Mouse (Mus musculus): Measurements from ENCODE around the gene Snx18. TPM values are rescaled to one million over a fixed set of nuclear protein-coding genes. Genes with fewer than 3 reads are reported as not detected.

The Snx18 gene
- total and polyA plus RNA-seq, 3 experiments, result 6.4 to 12.6 (median 9.1) TPM

DNA sequence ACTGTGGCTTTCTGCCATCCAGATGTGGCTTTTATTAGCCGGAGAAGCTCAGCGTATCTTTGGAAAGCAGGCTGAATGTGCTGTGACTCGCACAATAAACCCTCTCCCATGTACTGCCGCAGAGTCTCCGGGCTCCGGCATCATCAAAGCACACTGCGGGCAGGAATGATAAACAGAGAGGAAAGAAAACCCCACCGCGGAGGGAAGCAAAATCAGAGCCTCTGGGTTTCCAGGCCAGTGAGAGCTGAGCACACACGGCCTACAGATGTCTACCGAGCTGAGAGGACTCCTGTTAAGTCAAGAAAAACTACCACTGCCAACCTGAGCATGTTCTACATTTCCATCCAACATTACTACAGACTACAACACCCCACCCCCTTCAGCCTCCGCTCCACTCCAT is 5.0 kb downstream of the Snx18 start (continued):
- TF ChIP-seq MEF2A (IDR thresholded peaks at IDR 0.05; ENCODE audit: borderline replicate concordance, low read depth, low read length) (no peak), MAX (IDR thresholded peaks at IDR 0.05; ENCODE audit: low read length) (no peak), CTCF (conservative IDR thresholded peaks at IDR 0.05 in 1 of 2, IDR thresholded peaks at IDR 0.05 in 1 of 2; ENCODE audit: low read depth in 2 of 2, low read length in 2 of 2) (no peak), TBP (conservative IDR thresholded peaks at IDR 0.05; ENCODE audit: low read depth, low read length) (no peak)

DNA sequence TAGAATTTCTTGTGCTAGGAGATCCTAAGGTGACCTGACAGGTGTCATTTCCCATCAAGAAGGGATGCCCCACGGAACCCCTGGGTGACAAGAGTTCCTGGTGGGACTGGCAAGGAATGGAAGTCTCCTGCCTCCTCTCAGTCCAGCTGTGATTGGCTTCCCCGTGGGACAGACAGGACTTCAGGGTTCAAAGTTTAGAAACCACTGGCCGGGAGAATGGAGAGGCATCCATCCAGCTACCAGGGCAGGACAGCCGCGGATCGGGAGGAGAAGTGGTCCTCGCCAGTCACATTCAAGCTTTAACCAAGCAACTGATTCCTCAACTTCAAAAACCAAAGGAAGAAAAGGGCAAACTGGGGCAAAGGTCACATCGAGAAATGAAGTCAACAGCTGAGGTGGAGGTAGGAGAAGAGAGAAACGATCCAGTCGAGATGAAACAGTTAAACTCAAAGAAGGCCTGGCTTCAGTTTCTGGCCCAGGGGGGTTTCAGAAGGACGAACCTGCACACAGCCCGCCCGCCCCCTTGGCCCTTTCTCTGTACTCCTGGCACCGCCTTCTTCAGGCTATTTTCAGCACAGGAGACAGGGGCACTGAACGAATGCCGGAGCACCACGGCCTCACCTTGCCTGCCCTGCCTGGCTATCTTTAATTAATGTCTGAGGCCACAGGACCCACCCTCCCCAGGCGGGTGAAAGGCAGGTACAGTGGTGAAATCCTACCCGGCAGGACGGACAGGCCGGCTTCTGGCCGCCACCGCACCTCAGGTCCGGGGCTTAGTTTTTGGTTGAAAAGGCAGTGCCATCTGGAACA is 6.0 kb downstream of the Snx18 start:
- in situ Hi-C loops (cut with MboI; ENCODE audit: low pct_ligation_motif_present, low pct_unique_long_range_greater_than_20kb, low sequenced_read_pairs) (loop anchor here (10.0 kb wide), 1 partner anchor 268 kb away; no protein-coding TSS in a partner anchor), dilution Hi-C loops (cut with MboI; ENCODE audit: extremely low pct_ligation_motif_present, extremely low pct_unique_long_range_greater_than_20kb, low sequenced_read_pairs) (no loop called here)
- Histone ChIP-seq H3K79me2 (replicated peaks; ENCODE audit: control insufficient read depth, extremely low read depth, insufficient read depth, poor library complexity, severe bottlenecking) (peaks cover 19% of the 10 kb centered on the region), H3K36me3 (replicated peaks in 1 of 2; ENCODE audit: control insufficient read depth in 1 of 2, insufficient read depth in 1 of 2, low read length in 1 of 2) (peaks cover 0 to 39% of the 10 kb centered on the region in 2 experiments), H3K27ac (ENCODE audit: insufficient read depth, low read depth) (no peak overlapping the region), H3K9me3 (replicated peaks; ENCODE audit: low read length) (peaks cover 7% of the 10 kb centered on the region), H3K4me1 (ENCODE audit: control insufficient read depth in 1 of 2, insufficient read depth in 2 of 2) (peaks cover 31 to 87% of the 10 kb centered on the region in 2 experiments), H3K4me2 (ENCODE audit: insufficient read depth, low read depth, poor library complexity, severe bottlenecking) (peak overlapping the region; percentile 19), H3K4me3 (replicated peaks in 1 of 3; ENCODE audit: low read depth in 2 of 3, low read length in 2 of 3, poor library complexity in 1 of 3) (no peak overlapping the region), H3K9ac (ENCODE audit: insufficient read depth, low read depth) (no peak overlapping the region), H3K27me3 (replicated peaks) (no peaks in the 10 kb centered on the region)
- TF ChIP-seq POLR2A (IDR thresholded peaks at IDR 0.05; ENCODE audit: low read depth, low read length) (no peak), SMC3 (IDR thresholded peaks at IDR 0.05; ENCODE audit: low read depth, low read length) (no peak), USF2 (conservative IDR thresholded peaks at IDR 0.05; ENCODE audit: low read depth, low read length) (no peak), ELF1 (IDR thresholded peaks at IDR 0.05; ENCODE audit: low read depth, low read length) (no peak), JUND (conservative IDR thresholded peaks at IDR 0.05; ENCODE audit: low read depth, low read length) (no peak), PAX5 (IDR thresholded peaks at IDR 0.05; ENCODE audit: low read length) (no peak), MAZ (IDR thresholded peaks at IDR 0.05; ENCODE audit: low read depth, low read length) (no peak), EP300 (IDR thresholded peaks at IDR 0.05; ENCODE audit: low read length) (no peak), ZC3H11A (IDR thresholded peaks at IDR 0.05; ENCODE audit: low read depth, low read length) (no peak), SIN3A (IDR thresholded peaks at IDR 0.05; ENCODE audit: low read length) (no peak), JUN (IDR thresholded peaks at IDR 0.05; ENCODE audit: insufficient read depth, low read depth, low read length) (no peak), BHLHE40 (IDR thresholded peaks at IDR 0.05; ENCODE audit: low read depth, low read length) (no peak), MXI1 (IDR thresholded peaks at IDR 0.05; ENCODE audit: low read depth, low read length) (no peak), CHD2 (IDR thresholded peaks at IDR 0.05; ENCODE audit: low read length) (no peak), IRF4 (IDR thresholded peaks at IDR 0.05; ENCODE audit: low read depth, low read length) (no peak), NRF1 (IDR thresholded peaks at IDR 0.05; ENCODE audit: low read depth, low read length) (no peak), TBP (conservative IDR thresholded peaks at IDR 0.05; ENCODE audit: low read depth, low read length) (no peak), MAFK (IDR thresholded peaks at IDR 0.05; ENCODE audit: insufficient replicate concordance, low read length) (no peak), ZMIZ1 (IDR thresholded peaks at IDR 0.05; ENCODE audit: low read depth, low read length) (no peak)
- DNase-seq (ENCODE audit: extremely low read depth), result no peak

All from CH12.LX (cell line).